Mouse (Mus musculus) C2C12 (cell line): ENCODE results near the gene Dstn. TPM values are rescaled to one million over a fixed set of nuclear protein-coding genes. Genes with fewer than 3 reads are reported as not detected.

Experiments used
- H3K27me3 ChIP-seq: one replicate; pipeline ENCODE4 v1.6.1; 2011; ENCODE audit not compliant: control insufficient read depth, insufficient read depth, insufficient read length
- H3K36me3 ChIP-seq: one replicate; pipeline ENCODE4 v1.6.1; 2011; ENCODE audit not compliant: control insufficient read depth, insufficient read depth
- H3K4me3 ChIP-seq: one replicate; pipeline ENCODE4 v1.5.1; 2011; ENCODE audit warnings: mild to moderate bottlenecking, control low read depth; ENCODE audit not compliant: poor library complexity, insufficient read depth, severe bottlenecking
- H3K79me2 ChIP-seq: one replicate; pipeline ENCODE4 v1.6.1; 2011; ENCODE audit not compliant: control insufficient read depth, insufficient read depth
- H3K79me3 ChIP-seq: one replicate; pipeline ENCODE4 v1.6.1; 2011; ENCODE audit warnings: low read depth, control low read depth
- H3ac ChIP-seq: one replicate; pipeline ENCODE3; 2011; ENCODE audit warnings: low read depth; ENCODE audit not compliant: control insufficient read depth, insufficient read length
- CEBPB ChIP-seq: IDR thresholded peaks from one replicate; pipeline ENCODE4 v1.6.1; 2011; ENCODE audit warnings: low read depth, mild to moderate bottlenecking, control low read depth, moderate library complexity
- CTCF ChIP-seq: IDR thresholded peaks from one replicate; pipeline ENCODE4 v1.5.1; 2011; ENCODE audit not compliant: control insufficient read depth, insufficient read depth, insufficient read length
- FOSL1 ChIP-seq: IDR thresholded peaks from one replicate; pipeline ENCODE4 v1.8.0; 2011; ENCODE audit warnings: mild to moderate bottlenecking, low read length; ENCODE audit not compliant: poor library complexity, insufficient read depth, severe bottlenecking
- MAX ChIP-seq: IDR thresholded peaks from one replicate; pipeline ENCODE4 v1.6.1; 2011; ENCODE audit warnings: mild to moderate bottlenecking, control low read depth
- MYOD1 ChIP-seq: IDR thresholded peaks from one replicate; pipeline ENCODE4 v1.6.1; 2011; ENCODE audit warnings: low read depth; ENCODE audit not compliant: control insufficient read depth, insufficient read length
- MYOG ChIP-seq: IDR thresholded peaks from one replicate; pipeline ENCODE4 v1.6.1; 2011; ENCODE audit not compliant: control insufficient read depth, insufficient read length; ENCODE audit errors: extremely low read depth
- USF1 ChIP-seq: IDR thresholded peaks from one replicate; pipeline ENCODE4 v1.6.1; 2011; ENCODE audit warnings: low read depth, mild to moderate bottlenecking, control low read depth, moderate library complexity
- polyA plus RNA-seq: library from polyadenylated mRNA; unstranded; fragments of >200 nt; fragmentation: generic; extraction: Trizol; gene quantifications from one replicate; pipeline ENCODE4 v1.2.1, GENCODE M21; 2012; ENCODE audit warnings: missing spikeins

The Dstn gene
- polyA plus RNA-seq, 1 experiment: 287 TPM

DNA sequence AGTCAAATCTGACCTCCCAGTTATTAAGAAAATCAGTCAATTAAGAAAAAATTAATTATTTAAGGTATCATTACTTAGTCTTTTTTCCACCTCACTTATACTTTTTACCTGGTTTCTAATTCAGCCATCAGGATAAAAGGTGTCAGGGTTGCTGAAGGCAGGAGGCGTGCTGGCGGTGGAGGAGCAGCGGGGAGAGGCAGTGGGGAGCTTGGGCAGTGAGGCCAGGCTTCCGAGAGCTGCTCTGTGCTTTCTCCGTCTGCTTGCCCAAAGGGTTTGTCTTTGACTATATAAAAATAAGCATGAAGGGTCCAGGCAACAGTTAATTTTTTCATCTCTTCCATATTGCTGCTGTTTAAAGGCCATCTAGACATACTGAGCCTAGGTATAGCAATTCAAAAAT lies 18.4 kb downstream of the Dstn start:
- Histone ChIP-seq H3K36me3 (peaks cover 19% of the 10 kb centered on the region), H3K79me3 (peaks cover 96% of the 10 kb centered on the region), H3K79me2 (peaks cover 100% of the 10 kb centered on the region), H3ac (no peak overlapping the region), H3K4me3 (no peak overlapping the region), H3K27me3 (no peaks in the 10 kb centered on the region)
- TF ChIP-seq MAX (no peak), CTCF (no peak), CEBPB (no peak), MYOD1 (no peak), FOSL1 (no peak), USF1 (no peak), MYOG (no peak)

DNA sequence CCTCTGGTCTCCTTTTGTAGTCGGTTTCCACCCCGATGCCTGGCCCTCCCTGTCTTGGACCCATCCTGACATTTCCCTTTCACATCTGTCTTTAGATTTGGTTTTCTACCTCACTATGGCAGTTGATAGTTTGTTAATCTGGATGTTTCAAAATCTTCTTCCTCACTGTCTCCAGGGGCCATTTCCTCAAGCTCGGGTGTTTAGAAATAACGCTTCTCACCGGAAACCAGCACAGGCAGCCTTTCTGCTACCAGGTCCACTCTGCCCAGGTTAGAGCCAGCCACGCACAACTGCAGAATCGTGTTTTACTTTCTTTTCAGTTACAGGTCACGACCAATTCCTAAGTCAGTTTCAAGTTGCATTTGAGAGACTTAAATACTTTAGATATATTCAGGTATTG lies 19.3 kb downstream of the Dstn start:
- TF ChIP-seq MAX (no peak), USF1 (no peak), MYOD1 (no peak), FOSL1 (no peak), CTCF (no peak), CEBPB (no peak), MYOG (no peak)
- Histone ChIP-seq H3K79me3 (peaks cover 96% of the 10 kb centered on the region), H3ac (no peak overlapping the region), H3K27me3 (no peaks in the 10 kb centered on the region), H3K36me3 (peaks cover 23% of the 10 kb centered on the region), H3K79me2 (peaks cover 100% of the 10 kb centered on the region), H3K4me3 (no peak overlapping the region)

DNA sequence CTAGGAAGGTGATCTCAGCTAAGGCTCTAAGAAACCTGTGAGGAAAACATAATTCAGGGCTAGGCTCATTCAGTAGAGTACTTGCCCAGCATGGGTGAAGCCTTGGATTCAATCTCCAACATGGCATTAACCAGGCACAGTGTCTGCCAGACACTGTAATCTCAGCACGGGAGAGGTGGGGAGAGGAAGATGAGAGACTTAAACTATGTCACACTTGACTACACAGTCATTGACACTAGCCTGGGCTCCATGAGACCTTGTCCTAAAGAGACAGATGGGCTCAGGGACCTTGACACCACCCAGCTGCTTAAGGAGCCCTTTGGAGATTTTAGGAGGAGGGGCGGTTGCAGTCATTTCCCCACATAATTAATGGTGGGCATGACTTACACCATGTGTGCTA lies 22.7 kb downstream of the Dstn start:
- Histone ChIP-seq H3ac (no peak overlapping the region), H3K4me3 (no peak overlapping the region), H3K27me3 (no peaks in the 10 kb centered on the region), H3K79me3 (peaks cover 83% of the 10 kb centered on the region), H3K79me2 (peaks cover 94% of the 10 kb centered on the region), H3K36me3 (peaks cover 56% of the 10 kb centered on the region)
- TF ChIP-seq MYOG (no peak), MAX (no peak), USF1 (no peak), FOSL1 (no peak), MYOD1 (no peak), CTCF (no peak), CEBPB (no peak)

DNA sequence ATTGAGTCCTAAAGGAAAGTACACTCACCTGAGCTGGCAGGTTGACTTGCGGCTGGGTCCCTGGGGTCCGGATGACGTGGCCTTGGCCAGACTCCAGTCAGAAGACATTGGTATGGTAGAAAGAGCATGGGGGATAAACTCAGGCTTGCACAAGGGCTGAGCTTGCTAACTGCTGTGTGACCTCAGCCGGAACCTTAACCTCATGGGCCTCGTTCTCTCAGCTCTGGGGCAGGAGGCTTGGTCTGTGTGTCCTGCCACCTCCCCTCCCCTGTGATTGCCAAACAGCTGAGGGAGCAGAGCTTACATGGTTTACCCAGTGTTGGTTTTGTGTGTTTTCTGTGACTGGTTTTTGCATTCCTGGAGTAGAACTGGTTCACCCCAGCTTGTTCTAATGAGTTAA lies 25.3 kb downstream of the Dstn start:
- no peaks in the 10 kb centered on the region for H3K27me3 ChIP-seq
- H3K36me3 ChIP-seq: peaks cover 70% of the 10 kb centered on the region
- H3K79me2 ChIP-seq: peaks cover 68% of the 10 kb centered on the region
- H3K79me3 ChIP-seq: peaks cover 58% of the 10 kb centered on the region
- H3ac ChIP-seq: no peak overlapping the region
- H3K4me3 ChIP-seq: no peak overlapping the region
- no peak for TF ChIP-seq MYOD1

DNA sequence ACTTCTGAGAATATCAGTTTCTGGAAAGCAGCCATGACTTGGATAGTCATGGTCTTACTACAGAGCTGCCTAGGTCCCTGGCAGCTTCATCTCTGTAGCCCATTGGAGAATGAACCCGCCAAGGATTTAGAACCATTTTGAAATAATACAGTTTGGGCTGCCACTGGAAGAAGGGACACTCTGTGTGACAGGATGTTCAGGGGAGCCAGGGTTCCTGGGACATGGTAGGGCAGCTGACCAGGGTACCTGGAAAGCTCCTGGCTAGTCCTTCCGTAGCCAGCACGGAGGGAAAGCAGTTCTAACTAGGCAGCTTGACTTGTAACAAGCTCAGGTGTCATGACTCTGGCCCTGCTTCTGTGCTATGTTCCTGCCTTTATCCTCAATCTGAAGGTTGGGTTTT lies 29.7 kb downstream of the Dstn start:
- H3K79me3 ChIP-seq: peaks cover 16% of the 10 kb centered on the region
- H3K36me3 ChIP-seq: peaks cover 95% of the 10 kb centered on the region
- peaks cover 24% of the 10 kb centered on the region for H3K79me2 ChIP-seq
- no peak overlapping the region for H3K4me3 ChIP-seq
- TF ChIP-seq CTCF (no peak), USF1 (no peak), MAX (no peak), CEBPB (no peak), MYOD1 (no peak), MYOG (no peak), FOSL1 (no peak)
- H3ac ChIP-seq: no peak overlapping the region
- no peaks in the 10 kb centered on the region for H3K27me3 ChIP-seq

DNA sequence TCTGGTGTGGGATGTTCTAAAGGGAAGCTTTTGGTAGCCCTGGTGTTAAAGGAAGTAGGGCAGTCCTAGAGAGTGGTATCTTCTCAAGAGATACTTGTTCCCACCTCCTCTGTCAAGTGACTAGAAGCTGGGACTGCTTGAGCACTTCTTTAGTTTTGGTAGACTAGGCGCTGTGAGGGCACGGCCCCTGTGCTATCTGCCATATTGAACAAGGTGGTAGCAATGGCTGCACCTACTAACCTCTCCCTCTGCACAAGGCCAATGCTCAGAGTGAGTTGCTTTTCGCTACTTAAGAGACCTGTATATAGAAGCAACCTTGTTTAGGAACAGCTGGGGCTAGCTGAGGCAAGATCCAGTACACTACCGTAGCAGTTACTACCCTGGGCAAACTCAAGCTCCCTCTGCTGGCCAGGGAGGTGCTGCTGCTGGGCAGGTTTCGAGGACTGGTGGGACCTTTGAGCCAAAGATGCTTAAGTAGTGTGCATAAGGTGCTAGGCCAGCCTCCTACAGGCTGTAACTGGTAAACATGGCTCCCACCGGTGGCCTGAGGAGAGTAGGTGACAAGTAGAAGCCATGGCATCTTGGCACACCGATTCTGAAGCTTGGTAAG lies 30.5 kb downstream of the Dstn start:
- TF ChIP-seq MYOG (no peak), CTCF (peak; percentile 29)
- Histone ChIP-seq H3K79me3 (peaks cover 9% of the 10 kb centered on the region), H3ac (no peak overlapping the region), H3K4me3 (no peak overlapping the region), H3K36me3 (peaks cover 95% of the 10 kb centered on the region), H3K27me3 (no peaks in the 10 kb centered on the region), H3K79me2 (peaks cover 16% of the 10 kb centered on the region)
